Mouse (Mus musculus) CH12.LX (cell line): ENCODE data around the gene Ccdc30.

Source experiments
- CHD1 ChIP-seq: IDR thresholded peaks from 2 replicates; pipeline ENCODE4 v1.6.1; 2012; ENCODE audit warnings: low read depth, low read length, improper control_type of control experiment, inconsistent platforms
- CTCF ChIP-seq, 2 experiments: IDR thresholded peaks in 1 of 2; conservative IDR thresholded peaks in 1 of 2; 2 replicates each; pipeline ENCODE4 v1.5.1; 2011 to 2012; ENCODE audit warnings: low read depth in 2 of 2, low read length in 2 of 2, improper control_type of control experiment in 1 of 2, inconsistent platforms in 1 of 2, mild to moderate bottlenecking in 1 of 2, moderate library complexity in 1 of 2
- EP300 ChIP-seq: IDR thresholded peaks from 2 replicates; pipeline ENCODE4 v1.6.1; 2011; ENCODE audit warnings: low read length, improper control_type of control experiment
- JUN ChIP-seq: IDR thresholded peaks from 2 replicates; pipeline ENCODE4 v1.6.1; 2011; ENCODE audit warnings: low read depth, mild to moderate bottlenecking, low read length, improper control_type of control experiment, moderate library complexity; ENCODE audit not compliant: insufficient read depth
- RCOR1 ChIP-seq: conservative IDR thresholded peaks from 2 replicates; pipeline ENCODE4 v1.6.1; 2012; ENCODE audit warnings: low read depth, mild to moderate bottlenecking, inconsistent platforms, low read length, improper control_type of control experiment
- USF2 ChIP-seq: conservative IDR thresholded peaks from 2 replicates; pipeline ENCODE4 v1.6.1; 2011; ENCODE audit warnings: low read depth, low read length, improper control_type of control experiment
- ZNF384 ChIP-seq: IDR thresholded peaks from 2 replicates; pipeline ENCODE4 v1.6.1; 2012; ENCODE audit warnings: low read depth, low read length, improper control_type of control experiment, inconsistent platforms

DNA sequence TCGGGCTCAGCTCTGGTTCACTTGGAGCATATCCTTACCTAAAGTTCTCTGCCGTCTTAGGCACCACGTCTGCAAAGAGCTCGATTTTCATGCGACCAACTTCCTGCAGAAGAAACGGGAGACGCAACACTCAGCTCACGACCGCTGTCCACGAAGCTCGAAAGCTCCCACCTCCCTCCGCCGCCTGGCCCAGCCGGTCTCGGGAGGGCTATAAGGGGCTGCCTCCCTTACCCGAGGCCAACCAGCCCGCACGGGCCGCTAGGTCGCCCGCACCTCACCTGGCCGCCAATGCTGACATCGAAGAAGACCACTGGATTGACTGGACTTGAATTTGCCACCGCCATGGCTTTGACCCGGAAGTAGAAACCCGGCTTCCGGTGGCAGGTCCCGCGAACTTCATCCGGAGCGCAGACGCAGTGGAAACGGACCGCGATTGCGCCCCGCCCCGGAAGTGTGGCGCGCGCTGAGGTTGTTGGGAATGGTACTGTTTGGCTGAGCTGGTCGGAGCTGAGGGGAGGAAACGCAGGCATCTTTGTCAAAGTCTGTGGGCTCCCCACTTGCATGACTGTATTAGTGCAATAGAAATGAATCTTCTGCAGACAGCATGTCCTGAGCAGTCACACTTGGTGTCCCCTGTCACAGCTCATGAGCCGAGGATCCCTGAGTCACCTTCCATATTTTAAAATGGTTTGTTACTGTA lies 95.0 kb downstream of the Ccdc30 start, which contains the start of gene Ppih:
- TF ChIP-seq CTCF (conservative IDR thresholded peaks at IDR 0.05 in 1 of 2, IDR thresholded peaks at IDR 0.05 in 1 of 2; ENCODE audit: low read depth in 2 of 2, low read length in 2 of 2) (no peak), USF2 (no peak), CHD1 (no peak), ZNF384 (no peak), EP300 (no peak), JUN (no peak), RCOR1 (no peak)
